Mouse (Mus musculus) heart, embryonic 12.5 days (tissue): ENCODE results near the gene Camsap2. TPM values are rescaled to one million over a fixed set of nuclear protein-coding genes. Genes with fewer than 3 reads are reported as not detected.
A peak's percentile ranks its signal among the peaks of the same experiment; 100 is the strongest.

Experiments used
- ATAC-seq: fragments of 200-750 bp; cut with Nextera tagmentation; 2 replicates; pipeline ENCODE4 v1.8.0; 2017; ENCODE audit warnings: moderate TSS enrichment, moderate library complexity; ENCODE audit not compliant: insufficient number of reproducible peaks, low FRiP score
- H3K27ac ChIP-seq: fragments of 300-500 bp; sonication (generic); 2 replicates; pipeline ENCODE4 v1.5.1; 2016; ENCODE audit warnings: mild to moderate bottlenecking, moderate library complexity; ENCODE audit not compliant: poor library complexity, severe bottlenecking
- H3K27me3 ChIP-seq: fragments of 300-500 bp; sonication (generic); replicated peaks from 2 replicates; pipeline ENCODE4 v1.6.1; 2016; ENCODE audit warnings: mild to moderate bottlenecking, moderate library complexity
- H3K36me3 ChIP-seq: fragments of 300-500 bp; sonication (generic); 2 replicates; pipeline ENCODE4 v1.6.1; 2016; ENCODE audit warnings: mild to moderate bottlenecking, moderate library complexity
- H3K4me1 ChIP-seq: fragments of 300-500 bp; sonication (generic); replicated peaks from 2 replicates; pipeline ENCODE4 v1.6.1; 2016; ENCODE audit warnings: mild to moderate bottlenecking
- H3K4me2 ChIP-seq: fragments of 300-500 bp; sonication (generic); 2 replicates; pipeline ENCODE4 v1.6.1; 2016; ENCODE audit warnings: mild to moderate bottlenecking, moderate library complexity
- H3K4me3 ChIP-seq: fragments of 300-500 bp; sonication (generic); 2 replicates; pipeline ENCODE4 v1.5.1; 2016; ENCODE audit warnings: mild to moderate bottlenecking
- H3K9ac ChIP-seq: fragments of 300-500 bp; sonication (generic); 2 replicates; pipeline ENCODE4 v1.6.1; 2016; ENCODE audit warnings: mild to moderate bottlenecking, moderate library complexity
- H3K9me3 ChIP-seq: fragments of 300-500 bp; sonication (generic); replicated peaks from 2 replicates; pipeline ENCODE4 v1.6.1; 2016; ENCODE audit warnings: mild to moderate bottlenecking, moderate library complexity
- WGBS: fragments of 180-500 bp; shearing (Covaris S2); methylation state at CpG from one replicate; pipeline ENCODE4 v1.1.7; 2016; 5-methylcytosine and 5-hydroxymethylcytosine counted together
- polyA plus RNA-seq: library from polyadenylated mRNA; unstranded; fragments of >200 nt; fragmentation: Nextera tagmentation; extraction: Ambion mirVana; gene quantifications from 2 replicates; pipeline ENCODE4 v1.2.1, GENCODE M21; 2016

Gene Camsap2
- polyA plus RNA-seq, result 11.9 and 13.2 TPM in 2 replicates

- peaks cover 25% of the 10 kb centered on the region for H3K4me1 ChIP-seq
- peak within 1 kb of the TSS; percentile 99 for H3K9ac ChIP-seq
- 0 out of 2 replicates have a peak, but pooled peaks cover 2% of the 10 kb centered on the region for H3K36me3 ChIP-seq
- ATAC-seq, result peak; percentile 96
- under 1% methylated on average over 120 of the region's 121 CpGs for WGBS
- no peaks in the 10 kb centered on the region for H3K9me3 ChIP-seq
- H3K4me2 ChIP-seq, result peak within 1 kb of the TSS; percentile 92
- no peaks in the 10 kb centered on the region for H3K27me3 ChIP-seq
- H3K4me3 ChIP-seq, result peak within 1 kb of the TSS; percentile 99
- peak within 1 kb of the TSS; percentile 96 for H3K27ac ChIP-seq
Observed at GRCm38 (mm10) chr1:136345454-136346372, at the start of gene Camsap2. Camsap2 (minus strand) TSS chr1:136346104.

- Histone ChIP-seq H3K9me3 (no peaks in the 10 kb centered on the region), H3K4me2 (no peak overlapping the region), H3K4me1 (0 out of 2 replicates have a peak, but pooled peaks cover 3% of the 10 kb centered on the region), H3K36me3 (no peaks in the 10 kb centered on the region), H3K9ac (no peak overlapping the region), H3K27me3 (0 out of 2 replicates have a peak, but pooled peaks cover under 1% of the 10 kb centered on the region), H3K27ac (no peak overlapping the region), H3K4me3 (no peak overlapping the region)
- WGBS, result 41% methylated on average over 5 of the region's 5 CpGs
- no peak for ATAC-seq
Observed at GRCm38 (mm10) chr1:136395073-136395472, 49.2 kb upstream of the Camsap2 start.

GRCm38 (mm10) chr1:136394506-136394905 is 48.6 kb upstream of the Camsap2 start:
- no peak for ATAC-seq
- Histone ChIP-seq H3K9me3 (no peaks in the 10 kb centered on the region), H3K4me3 (no peak overlapping the region), H3K27ac (no peak overlapping the region), H3K27me3 (no peaks in the 10 kb centered on the region), H3K36me3 (no peaks in the 10 kb centered on the region), H3K9ac (no peak overlapping the region), H3K4me2 (peak overlapping the region; percentile 48), H3K4me1 (0 out of 2 replicates have a peak, but pooled peaks cover 3% of the 10 kb centered on the region)
- WGBS, result 33% methylated on average over 10 of the region's 10 CpGs

- 47% methylated on average over 5 of the region's 6 CpGs for WGBS
- Histone ChIP-seq H3K36me3 (no peaks in the 10 kb centered on the region), H3K27me3 (no peaks in the 10 kb centered on the region), H3K4me3 (no peak overlapping the region), H3K4me2 (no peak overlapping the region), H3K9me3 (no peaks in the 10 kb centered on the region), H3K4me1 (no peaks in the 10 kb centered on the region), H3K9ac (no peak overlapping the region), H3K27ac (no peak overlapping the region)
- ATAC-seq, result no peak
Observed at GRCm38 (mm10) chr1:136386914-136387313, 41.0 kb upstream of the Camsap2 start.

- Histone ChIP-seq H3K9ac (no peak overlapping the region), H3K4me3 (no peak overlapping the region), H3K9me3 (0 out of 2 replicates have a peak, but pooled peaks cover 5% of the 10 kb centered on the region), H3K4me2 (no peak overlapping the region), H3K27me3 (no peaks in the 10 kb centered on the region), H3K36me3 (no peaks in the 10 kb centered on the region), H3K27ac (no peak overlapping the region), H3K4me1 (no peaks in the 10 kb centered on the region)
- WGBS, result 73% methylated on average over 5 of the region's 5 CpGs
- ATAC-seq, result peak; percentile 51; the same call in 1 of the 2 replicates
Observed at GRCm38 (mm10) chr1:136381583-136381982, 35.7 kb upstream of the Camsap2 start.

GRCm38 (mm10) chr1:136381169-136381568 is 35.3 kb upstream of the Camsap2 start:
- Histone ChIP-seq H3K9ac (no peak overlapping the region), H3K9me3 (0 out of 2 replicates have a peak, but pooled peaks cover 5% of the 10 kb centered on the region), H3K27me3 (no peaks in the 10 kb centered on the region), H3K4me1 (no peaks in the 10 kb centered on the region), H3K27ac (no peak overlapping the region), H3K4me3 (no peak overlapping the region), H3K36me3 (no peaks in the 10 kb centered on the region), H3K4me2 (no peak overlapping the region)
- 0 out of 2 replicates have a peak, but pooled peaks have one; percentile 59 for ATAC-seq
- 56% methylated on average over 6 of the region's 6 CpGs for WGBS

- H3K4me3 ChIP-seq, result no peak overlapping the region
- H3K27ac ChIP-seq, result no peak overlapping the region
- no peak overlapping the region for H3K9ac ChIP-seq
- 0 out of 2 replicates have a peak, but pooled peaks cover 5% of the 10 kb centered on the region for H3K9me3 ChIP-seq
- H3K27me3 ChIP-seq, result no peaks in the 10 kb centered on the region
- no peaks in the 10 kb centered on the region for H3K36me3 ChIP-seq
- no peak overlapping the region for H3K4me2 ChIP-seq
- no peak; the same call in 1 of the 2 replicates for ATAC-seq
- 73% methylated on average over 8 of the region's 8 CpGs for WGBS
- H3K4me1 ChIP-seq, result no peaks in the 10 kb centered on the region
Observed at GRCm38 (mm10) chr1:136380606-136381005, 34.7 kb upstream of the Camsap2 start.

- Histone ChIP-seq H3K27me3 (no peaks in the 10 kb centered on the region), H3K9ac (no peak overlapping the region), H3K27ac (no peak overlapping the region), H3K4me3 (no peak overlapping the region), H3K4me1 (no peaks in the 10 kb centered on the region), H3K9me3 (0 out of 2 replicates have a peak, but pooled peaks cover 5% of the 10 kb centered on the region), H3K36me3 (no peaks in the 10 kb centered on the region), H3K4me2 (no peak overlapping the region)
- no peak for ATAC-seq
- 84% methylated on average over 4 of the region's 4 CpGs for WGBS
Observed at GRCm38 (mm10) chr1:136380161-136380560, 34.3 kb upstream of the Camsap2 start.

GRCm38 (mm10) chr1:136379261-136379660 is 33.4 kb upstream of the Camsap2 start:
- Histone ChIP-seq H3K36me3 (no peaks in the 10 kb centered on the region), H3K9ac (no peak overlapping the region), H3K27me3 (no peaks in the 10 kb centered on the region), H3K27ac (no peak overlapping the region), H3K4me1 (no peaks in the 10 kb centered on the region), H3K9me3 (0 out of 2 replicates have a peak, but pooled peaks cover 7% of the 10 kb centered on the region), H3K4me3 (no peak overlapping the region), H3K4me2 (no peak overlapping the region)
- WGBS, result 86% methylated on average over 7 of the region's 7 CpGs
- no peak for ATAC-seq

GRCm38 (mm10) chr1:136365986-136366385 is 20.1 kb upstream of the Camsap2 start:
- Histone ChIP-seq H3K4me2 (no peak overlapping the region), H3K27me3 (0 out of 2 replicates have a peak, but pooled peaks cover 3% of the 10 kb centered on the region), H3K4me3 (no peak overlapping the region), H3K9ac (no peak overlapping the region), H3K4me1 (peaks cover 11% of the 10 kb centered on the region; the same call in 1 of the 2 replicates), H3K27ac (no peak overlapping the region), H3K36me3 (no peaks in the 10 kb centered on the region), H3K9me3 (no peaks in the 10 kb centered on the region)
- WGBS, result 61% methylated on average over 3 of the region's 3 CpGs
- no peak for ATAC-seq

GRCm38 (mm10) chr1:136364711-136365110 is 18.8 kb upstream of the Camsap2 start:
- ATAC-seq, result no peak
- no peaks in the 10 kb centered on the region for H3K36me3 ChIP-seq
- no peak overlapping the region for H3K9ac ChIP-seq
- H3K27ac ChIP-seq, result no peak overlapping the region
- H3K27me3 ChIP-seq, result 0 out of 2 replicates have a peak, but pooled peaks cover 3% of the 10 kb centered on the region
- H3K4me2 ChIP-seq, result no peak overlapping the region
- H3K4me1 ChIP-seq, result peaks cover 11% of the 10 kb centered on the region; the same call in 1 of the 2 replicates
- 58% methylated on average over 19 of the region's 19 CpGs for WGBS
- H3K9me3 ChIP-seq, result no peaks in the 10 kb centered on the region
- no peak overlapping the region for H3K4me3 ChIP-seq
